Mouse (Mus musculus) T-helper 2 cell (primary cell): ENCODE data around the gene Retreg2.

ENCODE experiments used
- in situ Hi-C: fragments of 300-600 bp; cut with MboI, MseI; formaldehyde crosslinking; loops from one replicate; pipeline ENCODE4 v1.15.1; 2025; ENCODE audit warnings: high pct_unique_total_duplicates

Gene Retreg2

DNA sequence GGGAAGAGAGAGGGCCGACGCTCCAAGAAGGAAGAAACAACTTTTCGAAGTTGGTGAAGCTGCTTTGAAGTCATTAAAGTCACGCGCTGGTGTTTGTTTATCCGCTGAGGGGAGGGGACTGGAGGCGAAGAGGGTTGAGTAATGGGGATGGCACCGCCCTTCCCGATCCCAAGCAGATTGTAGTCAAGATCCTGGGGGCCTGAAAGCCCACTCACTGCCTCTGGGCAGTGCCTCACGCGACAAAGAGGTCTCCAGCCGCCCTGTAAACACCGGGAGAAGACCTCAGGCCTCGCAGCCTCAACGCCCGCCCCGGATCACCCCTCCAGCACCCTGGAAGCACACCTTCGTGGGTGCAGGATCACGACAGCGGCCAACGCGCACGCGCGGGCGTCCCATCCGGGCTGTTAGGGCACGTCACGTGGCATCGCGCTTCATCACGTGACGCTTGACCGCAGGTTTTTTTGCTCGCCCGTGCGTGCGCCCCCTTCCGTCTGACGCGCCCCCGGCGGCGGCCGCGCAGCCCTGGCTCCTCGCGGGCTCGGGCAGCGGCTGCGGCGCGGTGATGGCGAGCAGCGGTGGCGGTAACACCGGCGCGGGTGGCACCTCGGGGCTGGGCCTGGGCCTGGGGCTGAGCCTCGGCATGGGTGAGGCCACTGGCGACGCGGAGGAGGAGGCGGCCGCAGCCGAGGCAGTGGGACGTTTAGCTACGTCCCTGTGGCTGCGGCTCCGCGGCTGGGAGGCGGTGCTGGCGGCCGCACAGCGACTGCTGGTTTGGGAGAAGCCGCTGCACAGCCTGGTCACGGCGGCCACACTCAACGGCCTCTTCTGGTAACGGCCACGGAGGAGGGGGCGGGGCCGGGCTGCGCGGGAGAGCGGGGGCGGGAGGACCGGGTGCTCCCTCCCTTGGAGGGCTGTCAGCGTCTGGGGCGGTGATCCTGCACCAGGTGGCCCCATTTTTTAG, at the start of gene Retreg2, which contains the start of gene Cnppd1:
TSS of gene Retreg2 (plus strand) at position 478 of the 961 bp plus-strand sequence.
TSS of gene Cnppd1 (minus strand) at position 411 of the 961 bp plus-strand sequence.
- in situ Hi-C loops = loop anchor here (5.0 kb wide), 1 partner anchor 50 kb away; the partner anchor contains the start of genes Ankzf1 and Atg9a

- in situ Hi-C loops = loop anchor here (5.0 to 10.0 kb wide), 4 partner anchors 70 to 407 kb away; partner anchors contain the start of gene Cyp27a1
Observed at GRCm38 (mm10) chr1:75122211-75122610, 20.4 kb upstream of the Retreg2 start.

GRCm38 (mm10) chr1:75124346-75125321, 17.9 kb upstream of the Retreg2 start, which contains the start of gene Nhej1:
Gene Nhej1 (minus strand): TSS chr1:75125200.
- in situ Hi-C loops = loop anchor here (5.0 to 10.0 kb wide), 6 partner anchors 72 to 410 kb away; partner anchors contain the start of genes Cyp27a1 and Gmppa

- in situ Hi-C loops = loop anchor here (5.0 to 10.0 kb wide), 5 partner anchors 127 to 411 kb away; partner anchors contain the start of genes Cyp27a1 and Gmppa
Observed at GRCm38 (mm10) chr1:75125418-75125817, 17.2 kb upstream of the Retreg2 start.

GRCm38 (mm10) chr1:75128641-75129040, 13.9 kb upstream of the Retreg2 start:
- in situ Hi-C loops = loop anchor here (5.0 to 10.0 kb wide), 5 partner anchors 124 to 414 kb away; partner anchors contain the start of genes Cyp27a1 and Gmppa

DNA sequence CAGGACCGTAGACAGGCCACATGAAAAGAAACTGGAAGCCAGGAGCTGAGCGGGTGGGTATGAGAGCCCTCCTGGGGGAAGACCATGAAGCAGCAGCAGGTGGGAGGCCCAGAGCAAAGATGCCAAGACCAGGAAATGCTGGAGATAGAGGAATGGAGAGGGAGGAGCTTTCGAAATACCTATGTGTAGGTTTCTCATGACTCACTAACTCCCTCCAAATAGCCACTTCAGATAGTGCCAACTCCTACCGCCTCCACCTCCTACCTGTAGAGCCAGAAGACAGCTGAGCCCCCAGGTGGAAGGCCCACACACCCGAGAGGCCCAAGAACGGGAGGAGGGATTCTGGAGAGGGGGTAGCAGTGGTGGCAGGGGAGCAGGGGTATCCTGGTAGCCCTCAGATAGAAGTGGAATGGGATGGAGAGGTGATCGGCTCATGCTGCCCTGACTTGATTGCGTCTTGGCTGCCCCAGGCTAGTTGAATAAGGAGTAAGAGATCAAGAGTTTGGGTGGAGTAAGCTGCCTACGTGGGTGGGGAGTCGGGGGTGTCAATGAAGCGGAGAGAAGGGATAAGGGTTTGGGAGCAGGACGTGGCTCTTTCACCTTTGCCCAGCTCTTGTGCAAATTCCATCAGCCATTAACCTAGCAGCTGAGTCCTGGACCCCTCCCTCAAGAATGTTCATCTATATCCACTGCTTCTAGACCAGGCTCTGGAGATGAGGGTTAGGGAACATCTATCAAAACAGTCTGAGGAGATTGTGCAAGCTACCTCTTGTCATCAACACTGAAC, 9.0 kb upstream of the Retreg2 start, which contains the start of gene Slc23a3:
TSS of gene Slc23a3 (minus strand) at position 470 of the 787 bp plus-strand sequence.
- in situ Hi-C loops = no loop called here

GRCm38 (mm10) chr1:75136293-75136692, 6.3 kb upstream of the Retreg2 start:
- in situ Hi-C loops = no loop called here

DNA sequence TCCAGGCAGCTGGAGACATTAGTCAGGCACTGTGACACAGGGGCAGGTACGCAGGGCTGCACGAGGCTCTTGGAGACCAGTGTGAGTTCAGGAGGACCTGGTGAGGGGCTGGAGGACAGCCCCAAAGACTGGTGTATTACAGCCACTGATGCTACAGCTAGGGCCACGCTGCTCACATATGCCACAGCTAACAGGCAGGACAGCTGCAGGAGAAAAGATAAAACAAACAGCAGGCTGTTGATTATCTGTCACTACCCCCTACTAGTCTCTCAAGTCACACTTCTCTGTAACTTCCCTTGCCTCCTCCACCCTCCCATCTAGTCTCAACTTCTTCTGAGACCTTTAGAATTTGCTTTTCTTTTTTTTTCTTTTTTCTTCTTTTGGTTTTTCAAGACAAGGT, 5.8 kb upstream of the Retreg2 start:
- in situ Hi-C loops = no loop called here

GRCm38 (mm10) chr1:75138448-75138847, 4.1 kb upstream of the Retreg2 start:
- in situ Hi-C loops = no loop called here

DNA sequence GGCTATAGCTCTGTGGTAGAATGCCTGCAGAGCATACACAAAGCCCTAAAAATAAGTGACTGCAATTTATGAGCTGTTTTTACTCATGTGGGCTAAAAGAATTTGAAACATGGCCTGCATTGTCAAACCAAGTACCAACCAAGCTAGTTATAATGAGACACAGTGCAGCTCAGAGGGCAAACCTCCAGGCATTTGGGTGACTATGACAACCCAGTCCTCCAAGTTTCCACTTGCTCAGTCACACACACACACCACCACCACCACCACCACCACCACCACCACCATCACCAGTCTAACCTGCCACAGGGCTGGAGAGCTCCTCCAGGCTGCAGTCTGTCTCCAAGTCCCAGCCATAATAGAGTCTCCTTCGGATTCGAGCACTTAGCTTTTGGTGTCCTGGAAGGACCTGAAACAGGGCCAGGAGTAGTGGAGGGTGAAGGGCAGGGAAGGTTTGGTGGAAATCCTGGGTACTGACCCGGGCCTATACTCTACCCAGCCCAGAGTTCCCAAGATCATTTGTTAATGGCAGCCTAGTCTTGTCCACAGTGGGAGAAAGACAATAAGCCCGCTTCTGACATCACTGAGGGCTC, 1.9 kb upstream of the Retreg2 start:
- in situ Hi-C loops = loop anchor here (5.0 kb wide), 1 partner anchor 52 kb away; the partner anchor contains the start of genes Ankzf1 and Atg9a

DNA sequence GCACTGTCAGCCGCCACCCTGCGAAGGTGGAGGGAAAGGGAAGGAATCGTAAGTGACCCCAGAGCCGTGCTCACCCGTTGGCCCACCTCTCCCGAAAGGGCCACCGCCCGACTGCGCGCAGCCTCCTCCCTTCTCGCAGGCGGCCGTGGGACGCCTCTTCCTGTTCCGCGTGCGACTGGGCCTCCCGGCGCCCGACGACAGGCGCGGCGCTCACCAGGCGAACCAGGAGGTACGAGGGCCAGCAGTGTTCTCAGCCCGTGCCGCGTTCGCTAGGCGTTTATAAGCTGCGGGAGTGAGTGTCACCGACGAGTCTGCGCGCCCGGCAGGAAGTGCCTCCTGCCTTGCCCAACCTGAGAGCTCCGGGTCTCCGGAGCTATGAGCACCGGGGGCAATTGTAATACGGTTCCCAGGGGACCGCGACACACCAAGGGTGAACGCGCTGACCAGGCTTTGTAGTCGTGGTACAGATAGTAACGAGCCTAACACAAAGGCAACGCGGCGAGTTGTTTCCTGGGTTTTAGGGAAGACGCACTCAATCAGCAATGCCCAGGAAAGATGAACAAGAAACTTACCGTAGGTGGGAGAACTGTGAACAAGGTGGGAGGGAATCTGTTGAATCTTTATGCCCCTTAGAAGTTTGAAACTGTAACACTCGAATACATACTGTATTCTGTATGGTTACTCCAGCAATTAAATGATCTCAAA, 940 bp upstream of the Retreg2 start:
- in situ Hi-C loops = loop anchor here (5.0 kb wide), 1 partner anchor 51 kb away; the partner anchor contains the start of genes Ankzf1 and Atg9a

- in situ Hi-C loops = no loop called here
Observed at GRCm38 (mm10) chr1:75145589-75145988, 3.0 kb downstream of the Retreg2 start.

GRCm38 (mm10) chr1:75147411-75148135, 5.0 kb downstream of the Retreg2 start:
- in situ Hi-C loops = no loop called here

DNA sequence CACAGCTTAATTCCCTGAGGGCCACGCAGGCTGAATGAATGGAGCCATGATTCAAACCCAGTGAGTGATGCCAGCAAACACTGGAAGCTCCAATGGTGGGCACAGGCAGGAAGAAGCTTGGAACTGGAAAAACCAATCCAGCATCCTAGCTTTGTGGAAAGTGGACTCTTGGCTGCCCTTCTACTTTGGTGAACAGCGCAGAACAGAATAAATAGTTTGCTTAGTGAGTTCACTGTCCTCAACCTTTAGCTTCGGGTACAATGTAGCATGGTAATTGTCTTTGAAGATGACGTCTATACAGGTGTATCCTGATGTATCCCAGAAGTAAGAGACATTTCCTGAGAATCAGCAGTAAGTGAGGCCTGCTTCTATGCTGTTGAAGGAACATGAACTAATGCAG, 6.1 kb downstream of the Retreg2 start:
- in situ Hi-C loops = no loop called here

GRCm38 (mm10) chr1:75155837-75156236, 13.3 kb downstream of the Retreg2 start:
- in situ Hi-C loops = loop anchor here (25.0 kb wide), 1 partner anchor 569 kb away; the partner anchor contains the start of genes Bcs1l and Zfp142

DNA sequence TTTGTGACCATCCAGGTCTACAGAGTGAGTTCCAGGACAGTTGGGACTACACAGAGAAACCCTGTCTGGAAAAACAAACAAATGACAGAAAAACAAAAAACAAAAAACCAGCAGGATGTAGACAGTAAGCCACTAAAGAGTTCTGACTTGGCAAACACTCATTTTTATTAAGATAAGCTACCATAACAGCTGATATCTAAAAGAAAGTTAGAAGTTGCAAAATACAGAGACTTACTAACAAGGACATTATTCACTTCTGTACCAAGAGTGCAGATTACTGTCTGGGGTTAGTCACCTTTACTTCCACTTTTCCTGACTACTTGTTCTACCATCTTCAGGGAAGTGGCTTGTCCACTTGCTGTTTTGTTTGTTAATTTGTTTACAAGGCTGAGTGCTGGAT, 16.4 kb downstream of the Retreg2 start:
- in situ Hi-C loops = loop anchor here (25.0 kb wide), 1 partner anchor 572 kb away; the partner anchor contains the start of genes Bcs1l and Zfp142

DNA sequence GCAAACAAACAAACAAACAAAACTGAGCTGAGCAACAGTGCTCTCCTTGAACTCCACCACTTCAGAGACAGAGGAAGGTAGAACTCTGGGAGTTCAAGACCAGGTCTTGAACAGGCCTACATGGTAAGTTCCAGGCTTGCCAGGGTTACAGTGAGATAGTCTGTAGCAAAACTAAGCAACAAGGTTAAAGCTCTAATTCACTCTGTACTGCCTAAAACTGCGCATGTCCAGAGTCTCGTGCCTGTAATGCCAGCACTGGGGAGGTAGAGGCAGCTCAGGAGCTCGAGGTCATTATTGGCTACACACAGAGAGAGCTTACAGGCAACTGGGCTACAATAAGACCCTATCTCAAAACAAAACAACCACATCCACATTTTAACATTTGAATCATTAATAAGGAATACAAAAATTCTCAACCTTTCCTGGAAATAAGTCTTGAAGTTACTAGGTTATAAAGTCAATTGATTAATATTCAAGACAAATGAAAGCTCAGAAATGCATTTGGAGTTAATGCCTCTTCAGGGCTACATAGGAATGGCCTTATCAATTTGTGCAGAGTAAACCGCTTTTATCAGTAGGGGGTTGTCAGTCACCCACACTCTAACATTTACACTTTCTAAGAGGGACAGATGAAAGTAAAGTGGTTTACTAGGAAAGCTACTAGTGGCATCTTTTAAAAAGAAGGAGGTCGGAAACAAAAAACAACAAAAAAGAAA, 17.1 kb downstream of the Retreg2 start:
- in situ Hi-C loops = loop anchor here (25.0 kb wide), 1 partner anchor 572 kb away; the partner anchor contains the start of genes Bcs1l and Zfp142
